Mouse (Mus musculus) kidney, adult 2 months (tissue): ENCODE data around the gene Tesc.

Experiments used
- CTCF ChIP-seq: fragments of 200-500 bp; conservative IDR thresholded peaks from 2 replicates; pipeline ENCODE4 v1.5.1; 2011; ENCODE audit warnings: low read depth, mild to moderate bottlenecking, control low read depth, low read length, moderate library complexity, mixed read lengths; ENCODE audit not compliant: insufficient read depth, insufficient read length
- POLR2A ChIP-seq: fragments of 200-500 bp; IDR thresholded peaks from one replicate; pipeline ENCODE4 v1.6.1; 2011; ENCODE audit warnings: low read depth, low read length, control low read depth

- no peak for TF ChIP-seq POLR2A
- peak; percentile 75 for TF ChIP-seq CTCF
Observed at GRCm38 (mm10) chr5:118004619-118005018, 22.9 kb upstream of the Tesc start.
